Mouse (Mus musculus) left cerebral cortex, postnatal 10 days (tissue): ENCODE data around the gene N4bp1. TPM values are rescaled to one million over a fixed set of nuclear protein-coding genes. Genes with fewer than 3 reads are reported as not detected.

Experiments
- DNase-seq, 2 experiments: peaks; one replicate each; pipeline ENCODE4 v3.0.0; 2021 to 2022; ENCODE audit warnings: low spot score in 2 of 2, mixed read lengths in 1 of 2; ENCODE audit errors: extremely low spot score in 1 of 2
- intact Hi-C: fragments of 180-260 bp; cut with DNase I; formaldehyde crosslinking; loops from one replicate; pipeline ENCODE4 v1.15.1; 2025
- total RNA-seq, 2 experiments: library from RNA; stranded (reverse); gene quantifications; 2 replicates each; pipeline ENCODE4 v1.2.3; 2021

The N4bp1 gene
- total RNA-seq, 2 experiments from 2014 or later = 23.2 to 24.7 TPM

GRCm38 (mm10) chr8:86902656-86903055 is 17.6 kb upstream of the N4bp1 start:
- intact Hi-C loops = loop anchor here (5.0 to 10.0 kb wide), 3 partner anchors 158 to 1298 kb away; partner anchors contain the start of genes Gm10638 and Siah1a
- DNase-seq = no peak

DNA sequence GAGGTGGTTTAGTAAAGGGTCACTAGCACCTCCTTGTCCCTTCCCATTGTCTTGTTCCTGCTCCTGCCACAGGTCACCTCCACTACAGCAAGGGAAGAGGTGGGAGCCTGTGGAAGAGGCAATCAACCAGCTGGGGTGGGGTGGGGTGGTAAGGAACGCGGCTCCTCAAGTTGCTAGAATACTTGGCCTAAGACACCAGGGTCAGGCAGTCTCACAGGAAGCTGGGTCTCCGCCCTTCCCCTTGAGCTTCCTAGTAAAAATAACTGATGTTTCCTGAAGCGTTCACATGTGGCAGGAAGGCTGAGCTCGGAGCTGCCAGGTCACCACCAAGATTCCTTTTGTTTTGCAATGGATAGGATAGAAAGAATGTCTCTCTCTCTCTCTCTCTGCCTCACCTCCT is 16.9 kb upstream of the N4bp1 start:
- DNase-seq = peak in 1 of 2 experiments; percentile 77
- intact Hi-C loops = loop anchor here (5.0 to 10.0 kb wide), 3 partner anchors 157 to 1297 kb away; partner anchors contain the start of genes Gm10638 and Siah1a

DNA sequence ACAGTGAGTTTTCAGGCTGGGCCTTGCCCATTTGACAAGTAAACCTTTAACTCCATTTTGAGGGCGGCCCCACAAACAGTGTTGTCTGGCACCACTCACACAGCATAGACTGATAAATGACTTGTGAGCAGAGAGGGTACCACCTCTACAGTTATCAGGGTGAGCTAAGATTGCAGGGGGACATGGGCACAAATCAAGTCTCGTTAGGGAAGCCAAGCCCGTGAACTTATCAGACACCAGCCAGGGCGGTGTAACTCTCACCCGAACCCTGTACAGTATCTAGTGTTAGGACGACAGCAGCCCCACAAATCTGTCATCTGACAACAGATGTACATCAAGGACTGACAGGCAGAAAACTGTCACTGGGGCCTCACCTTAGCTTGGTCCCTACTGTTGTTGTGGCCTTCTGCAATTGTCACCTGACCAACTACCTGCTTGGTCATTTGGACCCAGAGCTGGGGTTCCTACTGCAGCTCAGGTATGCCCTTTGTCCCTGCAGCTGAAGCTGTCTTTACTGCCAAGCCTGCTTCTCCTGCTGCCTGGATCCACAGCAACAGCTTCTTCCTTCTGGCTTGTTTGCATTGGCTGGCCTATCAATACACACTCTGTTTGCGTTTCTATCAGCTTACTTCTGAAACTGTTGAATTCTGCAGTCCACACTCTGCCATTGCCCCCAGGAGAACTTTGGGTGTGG is 12.8 kb upstream of the N4bp1 start:
- intact Hi-C loops = no loop called here
- DNase-seq = no peak

DNA sequence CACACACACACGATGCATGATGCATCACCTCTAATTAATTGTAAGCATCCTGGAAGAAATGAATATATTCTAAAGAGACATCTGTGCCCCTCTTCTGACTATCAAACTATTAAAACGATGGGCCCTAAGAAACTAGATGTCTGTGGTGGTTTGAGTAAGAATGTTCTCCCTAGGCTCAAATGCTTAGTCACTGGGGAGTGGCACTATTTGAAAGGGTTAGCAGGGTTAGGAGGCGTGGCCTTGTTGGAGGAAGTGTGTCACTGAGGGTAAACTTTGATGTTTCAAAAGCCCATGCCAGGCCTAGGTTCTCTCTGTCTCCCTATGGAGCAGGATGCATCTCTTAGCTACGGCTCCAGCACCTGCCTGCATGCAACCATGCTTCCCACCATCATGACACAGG is 10.3 kb upstream of the N4bp1 start:
- no peak for DNase-seq
- intact Hi-C loops = no loop called here

- no peak for DNase-seq
- intact Hi-C loops = no loop called here
Measured at GRCm38 (mm10) chr8:86894194-86894761, 9.2 kb upstream of the N4bp1 start.

- DNase-seq = no peak
- intact Hi-C loops = no loop called here
Measured at GRCm38 (mm10) chr8:86893554-86893953, 8.5 kb upstream of the N4bp1 start.

DNA sequence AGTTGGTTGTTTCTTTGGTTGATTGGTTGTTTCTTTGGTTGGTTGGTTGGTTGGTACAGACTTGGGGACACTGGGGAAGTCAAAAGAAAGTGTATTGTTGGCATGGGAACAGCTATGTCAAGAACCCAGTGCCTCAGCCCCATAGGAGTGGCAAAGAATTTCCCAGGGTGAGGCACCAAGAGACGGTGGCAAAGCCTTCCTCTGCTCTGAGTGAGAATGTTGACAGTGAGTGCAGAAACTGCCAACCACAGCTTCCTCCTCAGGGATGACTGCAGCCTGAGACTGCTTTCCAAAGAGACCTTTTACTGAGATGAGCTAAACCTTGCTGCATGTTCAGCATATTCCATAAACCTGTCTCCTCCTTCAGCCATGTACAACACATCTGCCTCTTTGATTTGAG is 6.5 kb upstream of the N4bp1 start:
- intact Hi-C loops = no loop called here
- DNase-seq = no peak

GRCm38 (mm10) chr8:86888058-86888939 is 3.2 kb upstream of the N4bp1 start:
- peak in 1 of 2 experiments; percentile 34 for DNase-seq
- intact Hi-C loops = no loop called here

GRCm38 (mm10) chr8:86884067-86884466 is 991 bp downstream of the N4bp1 start:
- intact Hi-C loops = no loop called here
- no peak for DNase-seq

GRCm38 (mm10) chr8:86882568-86883478 is 2.2 kb downstream of the N4bp1 start:
- intact Hi-C loops = no loop called here
- no peak for DNase-seq

DNA sequence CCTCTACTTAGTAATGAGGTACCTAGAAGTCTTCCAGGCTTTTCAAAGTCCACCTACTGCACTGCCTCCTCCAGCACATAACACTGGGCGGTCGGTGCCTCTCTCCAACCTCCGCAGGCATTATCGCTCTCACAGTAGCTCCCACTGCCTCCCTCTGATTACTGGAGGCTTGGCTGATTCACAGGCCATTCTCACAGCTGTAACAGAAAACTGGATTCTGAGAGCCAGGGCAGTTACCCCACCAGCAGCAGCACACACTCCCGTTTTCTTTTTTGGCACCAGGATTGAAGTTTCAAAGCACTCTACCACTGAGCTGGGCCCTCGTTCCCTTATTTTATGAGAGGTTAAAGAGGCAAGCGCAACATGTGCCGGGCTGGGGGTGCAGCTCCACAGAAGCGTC is 3.1 kb downstream of the N4bp1 start:
- intact Hi-C loops = no loop called here
- no peak for DNase-seq

DNA sequence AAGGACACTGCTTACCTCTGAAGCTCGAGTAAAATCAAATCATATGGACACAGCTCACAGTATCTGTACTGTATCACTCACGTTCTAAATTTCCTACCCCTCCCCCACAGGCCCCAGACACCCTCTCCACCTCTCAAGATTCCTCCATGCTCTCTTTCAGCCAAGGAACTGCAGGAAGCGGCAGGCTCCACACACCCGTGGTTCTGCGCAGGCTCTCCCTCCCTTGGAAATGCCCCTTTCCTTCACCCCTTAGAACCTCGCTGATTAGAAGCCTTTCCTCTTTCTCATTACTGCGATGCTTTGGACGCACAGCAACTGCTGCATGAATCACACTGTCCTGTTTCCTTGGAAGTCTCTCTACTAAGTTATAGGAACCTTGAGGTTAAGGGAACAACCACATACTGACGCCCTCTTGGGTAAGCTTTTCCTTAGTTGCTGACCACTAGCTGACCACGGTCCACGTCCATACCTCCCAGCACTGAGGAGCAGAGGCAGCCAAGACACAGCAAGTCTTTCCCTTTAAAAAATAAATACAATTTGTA is 3.9 kb downstream of the N4bp1 start:
- DNase-seq = no peak
- intact Hi-C loops = no loop called here

DNA sequence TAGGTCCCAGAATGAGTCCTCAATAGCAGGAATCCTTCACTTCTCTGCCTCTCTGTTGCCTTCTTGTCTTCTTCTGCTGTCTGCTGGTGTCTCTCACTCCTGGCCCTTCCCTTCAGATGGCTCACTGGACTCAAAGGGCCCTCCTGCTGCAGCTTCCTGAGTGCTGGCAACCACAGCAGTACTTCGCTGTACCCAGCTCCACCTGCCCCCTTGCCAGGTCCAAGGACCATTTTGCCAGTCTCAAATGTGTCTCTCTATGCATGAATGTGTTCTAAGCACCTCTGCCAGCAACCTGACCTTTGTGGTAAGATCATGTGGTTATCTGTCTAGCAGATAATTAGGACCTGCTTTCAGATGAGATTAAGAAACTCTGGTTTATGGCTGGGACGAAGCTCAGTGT is 8.2 kb downstream of the N4bp1 start:
- intact Hi-C loops = no loop called here
- no peak for DNase-seq

DNA sequence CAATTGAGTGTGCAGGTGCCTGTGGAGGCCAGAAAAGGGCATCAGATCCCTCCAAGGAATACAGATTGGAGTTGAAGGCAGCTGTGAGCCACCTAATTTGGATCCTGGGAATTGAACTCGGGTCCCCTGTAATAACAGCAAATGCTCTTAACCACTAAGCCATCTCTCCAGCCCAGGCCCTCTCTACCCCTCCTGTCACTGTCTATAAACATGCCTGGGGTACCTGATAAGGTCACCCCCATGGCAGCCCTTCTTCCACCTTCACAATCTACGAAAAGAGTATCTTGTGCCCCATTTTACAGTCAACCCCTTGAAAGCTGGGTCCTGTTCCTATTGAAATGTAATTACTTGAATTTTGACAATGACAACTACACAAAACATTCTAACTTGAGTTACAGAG is 11.0 kb downstream of the N4bp1 start:
- intact Hi-C loops = no loop called here
- DNase-seq = no peak

GRCm38 (mm10) chr8:86873151-86873550 is 11.9 kb downstream of the N4bp1 start:
- intact Hi-C loops = no loop called here
- peak; percentile 35 to 65 for DNase-seq

- no peak for DNase-seq
- intact Hi-C loops = no loop called here
Measured at GRCm38 (mm10) chr8:86872097-86872815, 12.8 kb downstream of the N4bp1 start.

- no peak for DNase-seq
- intact Hi-C loops = no loop called here
Measured at GRCm38 (mm10) chr8:86871421-86871820, 13.6 kb downstream of the N4bp1 start.

DNA sequence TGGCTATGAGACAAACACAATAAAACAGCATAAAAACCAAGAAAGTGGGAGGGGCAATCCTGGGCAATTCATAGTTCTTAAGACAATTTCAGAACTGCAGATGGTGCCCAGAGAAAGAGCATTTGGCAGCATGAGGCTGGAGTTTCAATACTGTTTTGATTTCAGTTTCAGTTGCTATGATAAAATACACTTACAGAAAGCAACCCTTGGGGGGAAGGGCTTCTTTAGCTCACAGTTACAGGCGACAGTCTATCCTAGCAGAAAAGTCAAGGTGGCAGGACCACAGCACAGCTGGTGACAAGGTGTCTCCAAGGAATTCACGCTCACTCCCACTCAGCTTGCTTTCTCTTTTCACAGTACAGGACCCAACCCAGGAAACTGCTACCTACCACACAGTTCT is 14.3 kb downstream of the N4bp1 start:
- intact Hi-C loops = no loop called here
- no peak for DNase-seq
